Mouse (Mus musculus): ENCODE data around the gene Tiam2.

Tiam2 gene

GRCm38 (mm10) chr17:3448725-3449124 lies 122.4 kb downstream of the Tiam2 start:
- DNase-seq (ENCODE audit: low read depth, low spot score): peak; percentile 47

- DNase-seq (ENCODE audit: low read depth, low spot score): peak; percentile 14
Measured at GRCm38 (mm10) chr17:3451077-3451476, 124.7 kb downstream of the Tiam2 start.

GRCm38 (mm10) chr17:3452571-3453311 lies 126.4 kb downstream of the Tiam2 start:
- DNase-seq (ENCODE audit: low read depth, low spot score): no peak

- no peak for DNase-seq (ENCODE audit: low read depth, low spot score)
Measured at GRCm38 (mm10) chr17:3453946-3454345, 127.6 kb downstream of the Tiam2 start.

- no peak for DNase-seq (ENCODE audit: low read depth, low spot score)
Measured at GRCm38 (mm10) chr17:3454850-3455249, 128.5 kb downstream of the Tiam2 start.

- DNase-seq (ENCODE audit: low read depth, low spot score): no peak
Measured at GRCm38 (mm10) chr17:3457914-3458681, 131.7 kb downstream of the Tiam2 start.

- DNase-seq (ENCODE audit: low read depth, low spot score): no peak
Measured at GRCm38 (mm10) chr17:3465861-3466260, 139.5 kb downstream of the Tiam2 start.

- no peak for DNase-seq (ENCODE audit: low read depth, low spot score)
Measured at GRCm38 (mm10) chr17:3466681-3467080, 140.3 kb downstream of the Tiam2 start.

- DNase-seq (ENCODE audit: low read depth, low spot score): no peak
Measured at GRCm38 (mm10) chr17:3467636-3468324, 141.4 kb downstream of the Tiam2 start.

- no peak for DNase-seq (ENCODE audit: low read depth, low spot score)
Measured at GRCm38 (mm10) chr17:3472018-3472417, 145.6 kb downstream of the Tiam2 start.

GRCm38 (mm10) chr17:3476546-3476945 lies 150.2 kb downstream of the Tiam2 start:
- no peak for DNase-seq (ENCODE audit: low read depth, low spot score)

- no peak for DNase-seq (ENCODE audit: low read depth, low spot score)
Measured at GRCm38 (mm10) chr17:3481576-3482575, 155.5 kb downstream of the Tiam2 start.

- no peak for DNase-seq (ENCODE audit: low read depth, low spot score)
Measured at GRCm38 (mm10) chr17:3483091-3483490, 156.7 kb downstream of the Tiam2 start.

GRCm38 (mm10) chr17:3485851-3486250 lies 159.5 kb downstream of the Tiam2 start:
- DNase-seq (ENCODE audit: low read depth, low spot score): no peak

GRCm38 (mm10) chr17:3487211-3487610 lies 160.8 kb downstream of the Tiam2 start:
- no peak for DNase-seq (ENCODE audit: low read depth, low spot score)

GRCm38 (mm10) chr17:3487721-3488601 lies 161.6 kb downstream of the Tiam2 start:
- DNase-seq (ENCODE audit: low read depth, low spot score): no peak

- DNase-seq (ENCODE audit: low read depth, low spot score): no peak
Measured at GRCm38 (mm10) chr17:3490216-3490895, 164.0 kb downstream of the Tiam2 start.

GRCm38 (mm10) chr17:3491065-3491464 lies 164.7 kb downstream of the Tiam2 start:
- no peak for DNase-seq (ENCODE audit: low read depth, low spot score)

- no peak for DNase-seq (ENCODE audit: low read depth, low spot score)
Measured at GRCm38 (mm10) chr17:3491667-3492066, 165.3 kb downstream of the Tiam2 start.

GRCm38 (mm10) chr17:3495576-3495975 lies 169.2 kb downstream of the Tiam2 start:
- DNase-seq (ENCODE audit: low read depth, low spot score): no peak
